Mouse (Mus musculus) embryonic facial prominence, embryonic 14.5 days (tissue): ENCODE measurements at regions not wholly inside any gene's neighbourhood (a gene's known extent, or its start where the extent isn't known, plus 50 kb on each side); places are given as distances from the start of the nearest gene placed in this dataset.
A peak's percentile ranks its signal among the peaks of the same experiment; 100 is the strongest.

ENCODE experiments used
- ATAC-seq: fragments of 200-750 bp; cut with Nextera tagmentation; 2 replicates; pipeline ENCODE4 v1.8.0; 2017; ENCODE audit warnings: low read depth, moderate number of reproducible peaks, moderate TSS enrichment
- DNase-seq: peaks from one replicate; pipeline ENCODE4 v3.0.0-alpha.2; 2015; ENCODE audit warnings: low spot score
- H3K27ac ChIP-seq: fragments of 300-500 bp; sonication (generic); replicated peaks from 2 replicates; pipeline ENCODE4 v1.5.1; 2014; ENCODE audit warnings: low read depth, mild to moderate bottlenecking, low read length, moderate library complexity
- H3K27me3 ChIP-seq: fragments of 300-500 bp; sonication (generic); replicated peaks from 2 replicates; pipeline ENCODE4 v1.6.1; 2014; ENCODE audit warnings: low read length; ENCODE audit not compliant: control insufficient read depth, insufficient read depth
- H3K36me3 ChIP-seq: fragments of 300-500 bp; sonication (generic); 2 replicates; pipeline ENCODE4 v1.6.1; 2014; ENCODE audit warnings: low read length, mixed read lengths; ENCODE audit not compliant: control insufficient read depth, insufficient read depth
- H3K4me1 ChIP-seq: fragments of 300-500 bp; sonication (generic); 2 replicates; pipeline ENCODE4 v1.6.1; 2014; ENCODE audit warnings: antibody characterized with exemption, low read length; ENCODE audit not compliant: control insufficient read depth, insufficient read depth
- H3K4me2 ChIP-seq: fragments of 300-500 bp; sonication (generic); 2 replicates; pipeline ENCODE4 v1.6.1; 2014; ENCODE audit warnings: low read depth, mild to moderate bottlenecking, low read length, moderate library complexity, mixed read lengths
- H3K4me3 ChIP-seq: fragments of 300-500 bp; sonication (generic); 2 replicates; pipeline ENCODE4 v1.5.1; 2014; ENCODE audit warnings: low read depth, mild to moderate bottlenecking, low read length
- H3K9ac ChIP-seq: fragments of 300-500 bp; sonication (generic); 2 replicates; pipeline ENCODE4 v1.6.1; 2014; ENCODE audit warnings: low read depth, mild to moderate bottlenecking, low read length, moderate library complexity, mixed read lengths
- H3K9me3 ChIP-seq: fragments of 300-500 bp; sonication (generic); 2 replicates; pipeline ENCODE4 v1.6.1; 2016; ENCODE audit warnings: low read length; ENCODE audit not compliant: control insufficient read depth
- WGBS: fragments of 180-500 bp; shearing (Covaris S2); extraction: QIAGEN DNeasy Blood & Tissue Kit; methylation state at CpG from one replicate; pipeline ENCODE4 v1.1.7; 2014; 5-methylcytosine and 5-hydroxymethylcytosine counted together

DNA sequence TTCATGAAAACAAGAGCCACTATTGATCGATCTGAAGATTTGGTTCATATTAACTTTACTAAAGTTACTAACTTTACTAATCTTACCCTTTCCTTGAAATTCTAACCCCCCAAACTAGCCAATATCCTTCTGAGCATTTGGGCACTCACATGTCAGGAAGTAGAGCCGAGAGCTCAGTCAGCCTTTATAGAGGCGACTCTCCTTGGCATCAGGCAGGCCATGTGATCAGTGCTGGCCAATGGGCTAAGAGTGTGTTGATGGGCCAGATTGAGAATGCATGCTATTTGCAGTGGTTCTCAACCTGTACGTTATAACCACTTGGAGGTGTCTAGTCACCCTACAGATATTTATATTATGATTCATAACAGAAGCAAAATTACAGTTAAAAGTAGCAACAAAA lies 69.6 kb upstream of the Slc35b4 start:
- Histone ChIP-seq H3K27ac (no peak overlapping the region), H3K36me3 (no peaks in the 10 kb centered on the region), H3K4me3 (no peak overlapping the region), H3K4me1 (peaks cover 4% of the 10 kb centered on the region; the same call in 1 of the 2 replicates), H3K4me2 (no peak overlapping the region), H3K9ac (no peak overlapping the region), H3K9me3 (no peaks in the 10 kb centered on the region), H3K27me3 (no peaks in the 10 kb centered on the region)
- 69% methylated on average over 4 of the region's 4 CpGs for WGBS
- ATAC-seq = no peak
- DNase-seq = no peak

DNA sequence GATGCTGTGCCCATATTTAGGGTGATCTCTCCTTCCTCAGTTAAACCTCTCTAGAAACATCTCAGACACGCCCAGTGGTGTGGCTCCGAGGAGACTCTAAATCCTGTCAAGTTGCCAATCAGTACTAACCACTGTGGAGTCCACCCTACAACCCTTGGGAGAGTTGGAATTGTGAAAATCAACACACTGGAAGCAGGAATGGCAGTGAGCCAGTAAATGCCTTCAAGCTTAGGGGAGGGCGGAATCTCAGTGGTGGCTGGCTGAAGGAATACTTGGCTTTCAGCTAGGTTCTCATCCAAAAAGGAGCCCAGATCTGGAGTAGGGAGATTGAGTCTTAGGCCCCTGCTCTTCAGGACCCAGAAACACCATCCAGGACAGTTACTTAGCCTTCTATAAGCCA lies 66.1 kb upstream of the Slc35b4 start:
- H3K27ac ChIP-seq = no peak overlapping the region
- no peak overlapping the region for H3K4me2 ChIP-seq
- no peak for ATAC-seq

DNA sequence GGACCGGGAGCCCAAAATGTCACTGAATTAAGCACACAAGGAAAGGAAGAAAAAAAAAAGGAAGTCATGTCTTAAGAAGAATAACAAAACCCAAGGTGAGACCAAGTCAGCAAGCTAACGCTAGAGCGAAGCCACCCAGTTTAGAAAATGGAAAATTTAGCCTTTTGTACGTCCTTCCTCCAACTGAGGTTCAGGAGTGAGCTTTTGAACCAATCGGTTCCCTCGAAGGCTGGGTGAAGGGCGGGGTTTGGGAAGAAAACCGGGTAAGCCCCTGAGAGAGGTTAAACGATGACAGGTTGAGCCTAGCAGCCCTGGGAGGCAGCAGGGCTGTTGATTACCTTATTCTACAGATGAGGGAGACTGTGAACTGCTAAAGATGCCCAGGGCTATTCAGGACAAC lies 65.6 kb upstream of the Slc35b4 start:
- H3K36me3 ChIP-seq = no peaks in the 10 kb centered on the region
- 13% methylated on average over 9 of the region's 9 CpGs for WGBS
- ATAC-seq (0 out of 2 replicates have a peak, but pooled peaks have one; percentile 44), DNase-seq (no peak)
- H3K4me1 ChIP-seq = peaks cover 4% of the 10 kb centered on the region; the same call in 1 of the 2 replicates
- H3K27me3 ChIP-seq = no peaks in the 10 kb centered on the region
- peak overlapping the region; percentile 13; the same call in 1 of the 2 replicates for H3K4me2 ChIP-seq
- no peaks in the 10 kb centered on the region for H3K9me3 ChIP-seq
- no peak overlapping the region for H3K4me3 ChIP-seq
- H3K9ac ChIP-seq = no peak overlapping the region
- H3K27ac ChIP-seq = no peak overlapping the region

More for the DNA sequence above, 66.1 kb upstream of the Slc35b4 start:
- peaks cover 4% of the 10 kb centered on the region; the same call in 1 of the 2 replicates for H3K4me1 ChIP-seq
- 60% methylated on average over 3 of the region's 3 CpGs for WGBS
- no peak overlapping the region for H3K4me3 ChIP-seq
- H3K36me3 ChIP-seq = no peaks in the 10 kb centered on the region
- no peaks in the 10 kb centered on the region for H3K27me3 ChIP-seq
- H3K9me3 ChIP-seq = no peaks in the 10 kb centered on the region
- peak; percentile 29 for DNase-seq
- H3K9ac ChIP-seq = no peak overlapping the region

DNA sequence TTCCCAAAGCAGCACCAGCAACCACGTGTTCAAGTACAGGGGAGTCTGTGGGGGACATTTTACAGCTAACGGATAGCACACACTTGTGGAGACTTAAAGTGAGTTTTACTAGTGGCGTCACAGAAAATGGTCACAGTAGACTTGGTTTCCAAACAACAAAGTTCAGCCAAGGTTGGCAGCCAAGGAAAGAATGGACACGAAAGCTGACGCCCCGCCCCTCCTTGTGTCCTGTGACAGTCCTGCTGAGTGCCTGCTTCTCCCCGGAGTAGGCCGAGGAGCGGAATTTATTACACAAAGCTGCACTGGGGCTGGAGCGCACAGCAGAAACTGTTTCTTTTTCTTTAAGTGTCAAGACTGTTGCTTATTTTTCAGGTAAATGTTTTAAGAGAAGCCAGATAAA lies 58.2 kb upstream of the Slc35b4 start:
- H3K9ac ChIP-seq = no peak overlapping the region
- no peak overlapping the region for H3K27ac ChIP-seq
- no peak for ATAC-seq
- no peaks in the 10 kb centered on the region for H3K4me1 ChIP-seq
- no peaks in the 10 kb centered on the region for H3K27me3 ChIP-seq
- H3K4me3 ChIP-seq = no peak overlapping the region
- H3K4me2 ChIP-seq = no peak overlapping the region
- 64% methylated on average over 10 of the region's 10 CpGs for WGBS
- H3K9me3 ChIP-seq = no peaks in the 10 kb centered on the region
- DNase-seq = no peak
- no peaks in the 10 kb centered on the region for H3K36me3 ChIP-seq

DNA sequence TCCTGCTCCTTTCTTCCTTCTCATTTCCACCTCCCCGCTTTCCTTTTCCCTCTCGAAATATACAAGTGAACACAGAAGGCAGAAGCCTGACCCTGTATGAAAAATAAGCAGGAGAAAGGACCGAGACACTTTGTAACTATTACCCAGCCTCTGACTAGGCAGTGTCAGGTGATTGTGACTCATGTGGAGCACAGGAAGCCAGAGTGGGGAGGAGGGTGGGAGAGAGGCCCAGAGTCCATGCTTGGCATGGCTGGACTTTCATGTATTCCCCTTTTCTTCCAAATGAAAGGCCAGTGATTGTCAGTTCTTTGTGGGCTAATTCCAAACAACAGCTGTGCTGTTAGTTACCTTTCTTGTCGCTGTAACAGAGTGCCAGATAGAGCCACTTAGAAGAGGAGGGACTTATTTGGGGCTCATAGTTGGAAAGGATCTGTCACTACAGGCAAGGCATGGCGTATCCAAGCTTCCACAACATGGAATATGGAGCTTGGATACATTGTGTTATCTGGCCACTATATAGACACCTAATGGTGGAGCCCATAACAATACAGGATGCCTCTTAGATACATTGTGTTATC lies 57.6 kb upstream of the Slc35b4 start:
- no peaks in the 10 kb centered on the region for H3K36me3 ChIP-seq
- H3K4me2 ChIP-seq = no peak overlapping the region
- H3K27me3 ChIP-seq = no peaks in the 10 kb centered on the region
- 78% methylated on average over 5 of the region's 5 CpGs for WGBS
- H3K4me3 ChIP-seq = no peak overlapping the region
- DNase-seq (no peak), ATAC-seq (no peak)
- H3K9ac ChIP-seq = no peak overlapping the region
- H3K27ac ChIP-seq = no peak overlapping the region
- H3K4me1 ChIP-seq = no peaks in the 10 kb centered on the region
- H3K9me3 ChIP-seq = no peaks in the 10 kb centered on the region

DNA sequence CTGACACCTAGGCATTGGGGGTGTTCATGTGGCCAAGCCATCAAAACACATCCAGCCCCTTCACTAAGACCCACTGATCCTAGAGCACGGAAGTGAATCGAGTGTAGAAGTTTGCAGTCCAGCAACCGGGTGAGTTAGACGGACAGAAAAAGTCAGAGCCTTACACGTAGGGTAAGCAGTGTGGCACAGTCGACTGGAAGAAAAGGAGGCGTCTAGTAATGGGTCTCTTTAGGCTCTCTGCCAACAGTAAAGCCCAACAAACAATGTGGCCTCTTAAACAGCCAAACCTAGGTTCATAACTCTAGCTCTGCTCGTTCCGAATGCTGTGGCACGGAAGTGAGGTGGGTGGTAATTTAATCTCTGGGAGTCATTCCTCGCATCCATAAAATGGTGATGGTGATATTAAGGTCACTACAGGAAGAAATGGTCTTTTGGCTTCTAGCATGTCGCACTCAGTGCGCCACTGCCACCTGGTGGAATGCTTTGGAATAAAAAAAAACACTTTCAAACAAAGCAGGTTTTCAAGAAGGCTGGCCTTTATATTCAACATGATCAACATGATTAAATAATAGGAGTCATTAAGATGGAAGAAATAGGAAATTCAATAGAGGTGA lies 54.0 kb upstream of the Slc35b4 start:
- H3K9ac ChIP-seq = no peak overlapping the region
- no peaks in the 10 kb centered on the region for H3K27me3 ChIP-seq
- no peak overlapping the region for H3K27ac ChIP-seq
- H3K9me3 ChIP-seq = no peaks in the 10 kb centered on the region
- no peak overlapping the region for H3K4me3 ChIP-seq
- ATAC-seq (0 out of 2 replicates have a peak, but pooled peaks have one; percentile 44), DNase-seq (peak; percentile 55)
- no peaks in the 10 kb centered on the region for H3K4me1 ChIP-seq
- no peak overlapping the region for H3K4me2 ChIP-seq
- WGBS = 29% methylated on average over 13 of the region's 13 CpGs
- H3K36me3 ChIP-seq = no peaks in the 10 kb centered on the region

DNA sequence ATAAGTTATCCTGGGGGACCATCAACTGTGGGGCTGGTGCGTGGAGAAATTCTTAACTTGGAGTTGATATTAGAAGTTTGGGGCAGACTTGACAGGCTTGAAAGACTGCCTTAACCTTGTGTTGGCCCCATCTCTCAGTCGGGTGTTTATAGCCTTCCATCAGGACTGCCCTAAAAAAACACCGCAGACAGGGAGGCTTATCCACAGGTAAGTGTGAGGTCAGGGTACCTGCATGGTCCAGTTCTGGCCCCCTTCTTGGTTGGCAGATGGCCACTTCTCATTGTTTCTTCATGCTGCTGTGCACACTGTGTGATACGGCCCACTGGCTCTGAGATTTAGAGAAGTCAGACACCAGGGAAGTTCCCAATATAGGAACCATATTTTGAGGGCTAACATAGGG lies 50.2 kb upstream of the Slc35b4 start:
- peaks cover 4% of the 10 kb centered on the region; the same call in 1 of the 2 replicates for H3K9me3 ChIP-seq

More for the DNA sequence above, 50.2 kb upstream of the Slc35b4 start:
- no peak for DNase-seq
- H3K36me3 ChIP-seq = no peaks in the 10 kb centered on the region
- ATAC-seq = no peak
- no peak overlapping the region for H3K4me2 ChIP-seq
- 81% methylated on average over 4 of the region's 4 CpGs for WGBS
- no peaks in the 10 kb centered on the region for H3K4me1 ChIP-seq
- no peak overlapping the region for H3K27ac ChIP-seq
- H3K9ac ChIP-seq = no peak overlapping the region
- H3K4me3 ChIP-seq = no peak overlapping the region
- no peaks in the 10 kb centered on the region for H3K27me3 ChIP-seq
